Mouse (Mus musculus) adrenal gland, adult 8-10 months (tissue): Measurements from ENCODE around the gene Mgll. TPM values are rescaled to one million over a fixed set of nuclear protein-coding genes. Genes with fewer than 3 reads are reported as not detected.

Source experiments
- DNase-seq: peaks from one replicate; pipeline ENCODE4 v3.0.0; 2022
- total RNA-seq, 4 experiments: library from RNA; stranded (reverse); gene quantifications; 2 replicates each; pipeline ENCODE4 v1.2.4; 2022

Gene Mgll
- total RNA-seq, 4 experiments from 2014 or later, result 99.2 to 165 (median 135) TPM

DNA sequence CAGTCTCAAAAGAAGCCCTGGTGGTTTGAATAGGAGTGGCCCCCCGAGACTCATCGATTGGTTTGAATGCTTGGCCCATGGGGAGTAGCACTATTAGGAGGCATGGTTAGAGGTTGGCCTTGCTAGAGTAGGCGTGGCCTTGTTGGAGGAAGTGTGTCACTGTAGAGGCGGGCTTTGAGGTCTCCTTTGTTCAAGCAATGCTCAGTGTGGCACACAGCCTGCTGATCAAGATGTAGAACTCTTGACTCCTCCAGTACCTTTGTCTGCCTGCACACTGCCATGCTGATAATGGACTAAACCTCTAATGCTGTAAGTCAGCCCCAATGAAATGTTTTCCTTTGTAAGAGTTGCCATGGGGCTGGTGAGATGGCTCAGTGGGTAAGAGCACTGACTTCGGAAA lies 108.5 kb downstream of the Mgll start:
- no peak for DNase-seq

DNA sequence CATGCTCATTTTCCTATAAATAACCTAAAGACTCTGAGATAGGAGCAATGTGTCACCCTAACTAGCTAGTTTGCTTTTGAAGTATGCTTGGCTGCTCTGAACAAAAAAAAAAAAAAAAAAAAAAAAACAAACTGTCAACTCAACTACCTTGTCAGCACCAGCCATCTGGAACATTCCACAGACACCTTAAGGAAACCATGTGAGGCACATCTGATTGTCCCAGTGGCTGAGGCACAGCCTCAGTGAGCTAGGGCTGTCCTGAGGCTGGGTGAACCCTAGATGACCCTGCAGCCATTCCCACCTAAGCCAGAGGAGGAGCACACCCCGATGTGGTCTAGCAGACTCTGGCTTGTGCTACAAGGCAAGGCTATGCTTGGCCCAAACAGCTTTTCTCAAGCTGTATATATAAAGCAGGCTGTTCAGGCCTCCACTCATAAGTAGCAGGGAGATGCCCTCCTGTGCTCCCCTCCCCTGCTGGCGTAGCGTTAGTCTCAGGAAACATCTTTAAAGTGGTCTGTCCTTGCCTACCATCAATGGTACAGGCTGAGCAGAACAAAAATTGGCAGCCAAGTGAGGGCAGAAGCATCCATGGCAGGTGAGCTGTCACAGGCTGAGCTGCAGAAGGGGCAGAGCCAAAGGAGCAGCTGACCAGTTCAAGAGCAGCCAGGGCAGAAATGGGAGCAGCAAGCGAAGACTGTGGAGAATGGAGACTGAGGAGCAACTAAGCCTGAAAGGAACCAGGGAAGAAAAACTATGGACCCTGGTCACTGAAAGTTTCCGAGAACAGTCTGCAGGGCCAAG lies 109.3 kb downstream of the Mgll start:
- DNase-seq, result no peak

DNA sequence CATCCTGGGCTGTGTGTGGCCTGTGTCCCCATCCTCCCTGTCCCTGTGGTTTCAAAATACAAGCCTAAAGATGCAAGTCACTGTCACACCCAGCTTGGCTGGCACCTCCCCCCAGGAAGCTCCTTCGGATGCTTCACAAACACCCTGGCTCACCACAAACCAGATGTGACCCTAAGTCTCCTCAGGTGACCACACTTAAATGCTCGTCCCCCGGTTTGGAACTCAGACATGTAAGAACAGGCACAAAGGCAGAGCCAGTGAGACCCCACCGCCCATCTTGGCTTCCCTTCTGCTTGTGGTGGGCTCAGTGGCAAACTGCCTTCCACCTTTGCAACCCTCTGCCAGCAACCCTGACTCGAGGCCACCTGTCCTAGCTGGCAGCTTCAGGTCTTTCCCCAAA lies 110.8 kb downstream of the Mgll start:
- DNase-seq, result no peak

DNA sequence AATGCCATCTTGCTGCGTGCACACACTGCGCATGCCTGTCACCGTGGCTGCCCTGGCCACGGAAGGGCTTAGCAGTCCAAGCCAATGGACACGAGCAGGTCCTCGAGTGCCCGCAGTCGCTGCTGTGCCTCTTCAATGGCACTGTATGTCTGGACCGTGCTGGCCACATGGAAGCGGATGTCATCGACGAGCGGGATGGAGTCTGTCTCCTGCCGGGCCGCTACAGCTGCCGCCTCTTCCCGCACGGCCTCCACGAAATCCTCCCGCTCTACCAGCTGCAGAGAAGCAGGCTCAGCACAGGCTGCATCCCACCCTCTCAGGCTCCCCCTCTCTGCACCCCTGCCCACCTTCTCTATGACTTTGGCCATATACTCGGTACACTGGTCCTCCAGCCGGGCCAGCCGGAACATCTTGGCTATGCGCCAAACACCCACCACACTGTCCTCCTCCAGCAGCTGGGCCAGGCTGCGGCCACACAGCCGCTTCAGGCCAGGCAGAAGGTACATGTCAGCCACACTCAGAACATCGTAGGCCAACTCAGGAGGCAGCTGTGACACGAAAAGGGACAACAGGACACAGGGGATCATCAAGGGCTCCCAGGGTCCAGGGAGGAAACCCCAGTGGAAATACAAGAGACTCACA lies 112.1 kb downstream of the Mgll start:
- DNase-seq, result no peak

DNA sequence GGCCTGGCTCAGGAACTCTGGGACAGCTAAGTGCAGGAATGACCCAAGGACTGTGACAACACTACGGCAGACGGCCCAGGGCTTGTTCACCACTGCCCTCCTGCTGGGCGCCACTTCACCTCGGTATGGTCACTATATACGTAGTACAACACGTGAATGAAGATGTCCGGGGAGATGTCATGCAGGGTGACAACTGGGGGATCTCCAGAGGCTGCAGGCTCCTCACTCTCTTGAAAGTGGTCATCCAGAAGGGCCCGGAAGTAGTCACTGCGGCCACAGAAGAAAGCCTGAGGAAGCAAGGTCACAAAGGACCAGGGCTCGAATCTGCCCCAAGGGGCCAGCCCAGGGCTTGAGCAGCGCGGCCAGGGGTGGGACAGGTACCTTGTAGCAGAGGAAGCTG lies 113.8 kb downstream of the Mgll start:
- no peak for DNase-seq

DNA sequence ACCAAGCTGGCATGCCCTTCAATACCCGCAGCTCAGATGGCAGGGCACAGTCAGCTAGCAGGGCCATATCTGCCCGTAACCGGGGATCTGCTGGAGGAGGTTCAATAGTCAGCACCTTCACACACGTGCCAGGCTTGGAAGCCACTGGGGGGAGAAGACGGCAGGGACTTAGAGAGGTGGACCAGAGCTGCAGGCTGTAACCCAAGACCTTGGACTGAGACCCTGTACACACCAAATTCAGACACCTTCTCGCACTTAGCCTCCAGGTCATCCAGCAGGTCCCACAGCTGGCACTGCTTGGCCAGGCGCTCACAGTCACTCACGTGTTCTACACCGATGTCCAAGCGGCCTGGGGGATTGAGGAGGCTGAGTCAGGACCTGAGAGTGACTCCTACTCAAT lies 114.4 kb downstream of the Mgll start:
- no peak for DNase-seq

DNA sequence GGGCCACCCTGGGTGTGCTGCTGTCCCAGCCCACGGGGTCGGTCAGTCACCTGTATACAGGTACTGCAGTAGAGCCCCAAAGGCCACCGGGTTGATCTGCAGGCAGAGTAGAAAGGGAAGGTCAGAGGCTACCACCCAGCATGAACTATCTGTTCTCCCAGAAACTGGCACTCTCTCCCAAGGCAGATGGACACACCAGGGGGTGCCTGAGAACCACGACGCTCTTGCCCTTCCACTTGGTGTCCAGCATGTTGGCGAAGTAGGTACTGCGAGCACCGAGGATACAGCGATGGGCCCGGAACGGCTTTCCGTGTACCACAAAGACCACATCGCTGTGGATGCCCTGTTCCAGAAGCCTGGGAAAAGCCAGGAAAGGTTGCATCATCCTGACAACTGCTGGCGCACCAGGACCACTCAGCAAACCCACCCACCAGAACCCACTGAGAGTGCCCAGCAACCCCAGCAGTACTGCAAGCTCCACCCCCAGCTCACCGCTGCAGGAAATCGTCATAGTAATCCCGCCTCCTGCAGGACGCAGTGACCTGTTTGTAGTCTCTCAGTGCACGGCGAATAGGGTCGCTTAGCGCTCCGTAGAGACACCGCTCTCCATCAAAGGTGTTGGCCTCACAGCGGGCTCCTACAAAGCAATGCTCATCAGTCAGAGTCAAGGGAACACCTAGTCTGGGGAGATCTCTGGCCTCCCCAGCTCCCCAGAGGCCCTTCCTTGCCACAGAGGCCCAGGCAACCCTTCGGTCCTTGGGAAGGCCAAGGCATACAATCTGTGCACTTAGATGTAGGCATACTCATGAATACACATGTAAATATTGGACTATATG lies 115.1 kb downstream of the Mgll start:
- no peak for DNase-seq

DNA sequence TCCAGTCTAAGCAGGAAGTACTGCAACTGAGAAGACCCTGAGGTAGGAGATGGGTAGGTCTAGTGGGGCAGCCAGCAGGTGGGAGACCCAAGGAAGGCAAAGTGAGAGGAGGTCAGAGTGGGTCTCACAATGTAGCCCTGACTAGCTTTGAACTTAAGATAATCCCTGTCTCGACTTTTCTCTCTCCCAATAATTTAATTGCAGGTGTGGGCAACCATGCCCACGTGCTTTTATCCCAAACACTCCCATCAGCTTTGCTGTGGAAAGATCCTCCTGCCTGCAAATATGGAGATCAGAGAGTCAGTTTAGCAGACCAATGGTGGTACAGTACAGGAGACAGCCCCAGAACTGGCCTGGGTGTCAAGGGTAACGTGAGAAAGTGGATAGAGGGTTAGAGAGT lies 116.0 kb downstream of the Mgll start:
- DNase-seq, result no peak

DNA sequence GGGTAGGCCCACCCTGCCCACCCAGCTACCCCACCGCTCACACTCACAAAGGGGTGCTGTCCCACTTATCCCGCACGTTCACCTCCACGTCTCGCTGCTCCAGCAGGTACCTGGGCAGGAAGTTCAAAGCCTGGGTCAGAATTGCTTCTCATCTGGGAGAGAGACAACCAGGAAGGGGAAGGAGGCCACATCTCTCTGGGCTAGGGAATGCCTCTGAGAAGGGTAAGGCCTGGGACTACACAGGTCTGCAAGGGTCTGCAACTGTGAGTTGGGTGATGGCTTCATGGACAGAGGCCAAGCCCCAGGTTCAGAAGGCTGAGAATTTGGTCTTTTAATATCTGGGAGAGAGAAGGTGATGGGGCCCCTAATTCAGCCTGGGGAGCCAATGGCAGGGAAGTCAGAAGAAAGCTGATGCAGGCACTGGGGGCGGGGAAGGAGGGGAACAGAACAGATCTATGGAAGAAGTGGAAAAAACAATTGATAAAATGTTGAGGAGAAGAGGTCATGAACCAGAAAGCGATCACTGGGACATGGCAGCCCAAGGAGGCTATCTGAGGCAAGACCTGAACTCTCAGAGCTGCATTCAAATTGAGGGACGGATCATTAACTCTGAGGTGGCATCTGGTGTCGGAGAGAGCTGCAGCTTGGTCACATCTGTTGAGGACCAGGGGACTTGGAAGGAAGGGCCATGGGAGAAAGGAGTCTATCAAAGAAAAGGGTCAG lies 116.7 kb downstream of the Mgll start:
- no peak for DNase-seq

DNA sequence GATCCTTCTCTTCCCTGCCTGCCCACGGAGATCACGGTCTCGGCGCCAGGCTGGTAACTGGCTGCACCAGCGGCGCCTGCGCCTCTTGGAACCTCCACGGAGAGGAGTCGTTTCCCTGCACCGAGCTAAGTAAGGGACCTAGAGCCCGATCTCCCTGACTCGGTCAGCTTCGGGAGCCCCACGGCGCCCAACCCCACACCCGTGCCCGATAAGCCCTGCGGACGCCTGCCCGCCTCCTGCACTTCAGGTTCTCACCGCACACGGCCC lies 117.2 kb downstream of the Mgll start:
- no peak for DNase-seq

DNA sequence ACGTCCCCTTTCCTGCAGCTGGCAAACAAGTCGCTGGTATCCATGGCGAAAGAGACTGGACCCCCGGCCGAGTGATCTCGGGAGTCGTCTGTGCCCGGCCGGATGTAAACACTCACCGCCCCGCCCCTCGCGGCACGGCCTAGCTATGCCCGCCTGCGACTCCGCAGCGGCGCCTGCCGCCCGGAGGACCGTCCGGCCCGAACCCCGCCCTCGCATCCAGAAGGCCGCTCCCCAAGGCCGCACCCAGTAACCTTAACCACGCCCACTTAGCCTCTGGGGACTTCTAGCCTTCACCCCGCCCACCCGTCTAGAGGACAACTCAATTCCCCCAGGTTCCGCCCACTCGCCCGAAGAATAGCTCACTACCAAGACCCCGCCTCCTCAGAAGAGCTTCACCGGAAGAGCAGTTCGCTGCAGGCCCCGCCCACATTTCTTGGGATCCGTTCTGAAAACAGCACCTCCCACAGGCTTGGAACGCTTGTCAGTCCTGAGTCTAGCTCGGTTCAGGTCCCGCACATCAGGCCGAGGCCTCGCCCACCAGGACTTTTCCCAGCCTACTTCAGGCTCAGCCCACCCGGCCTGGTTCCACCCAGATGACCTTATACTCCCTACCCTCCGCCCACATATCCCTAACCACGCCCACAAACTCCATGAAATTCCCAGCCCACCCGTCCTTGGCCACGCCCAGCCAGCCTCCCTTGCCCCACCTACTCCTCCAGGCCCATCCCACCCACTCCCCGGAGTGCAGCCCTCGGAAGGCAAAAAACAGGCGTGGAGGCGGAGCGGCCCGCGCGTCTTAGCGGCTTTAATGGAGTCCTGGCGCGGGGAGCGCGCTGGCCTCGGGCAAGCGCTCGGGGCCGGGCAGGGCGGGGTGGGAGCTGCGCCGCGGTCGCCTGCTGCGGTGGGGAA lies 117.8 kb downstream of the Mgll start, which contains the start of gene Abtb1:
Abtb1 (minus strand) TSS at position 204 of the 909 bp plus-strand sequence.
- peak; percentile 100 for DNase-seq

DNA sequence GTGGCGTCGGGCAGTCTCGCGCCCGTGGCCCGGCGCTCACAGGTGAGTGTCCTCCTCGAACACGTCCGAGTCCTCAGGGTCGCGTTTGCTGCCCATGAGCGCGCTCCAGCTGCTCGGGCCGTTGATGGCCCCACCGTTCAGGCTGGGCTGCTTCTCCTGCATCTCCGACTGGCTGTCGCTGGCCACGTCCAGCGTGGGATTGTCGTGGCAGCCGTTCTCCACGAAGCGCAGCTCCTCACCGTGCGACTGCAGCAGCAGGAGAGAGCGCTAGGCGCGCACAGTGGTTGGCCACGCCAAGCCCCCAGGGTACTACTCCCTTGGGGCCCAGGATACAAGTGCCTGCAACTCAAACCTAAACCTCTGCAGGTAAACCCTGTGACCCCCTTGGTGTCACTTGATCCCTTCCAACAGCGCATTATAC lies 118.5 kb downstream of the Mgll start:
- no peak for DNase-seq

DNA sequence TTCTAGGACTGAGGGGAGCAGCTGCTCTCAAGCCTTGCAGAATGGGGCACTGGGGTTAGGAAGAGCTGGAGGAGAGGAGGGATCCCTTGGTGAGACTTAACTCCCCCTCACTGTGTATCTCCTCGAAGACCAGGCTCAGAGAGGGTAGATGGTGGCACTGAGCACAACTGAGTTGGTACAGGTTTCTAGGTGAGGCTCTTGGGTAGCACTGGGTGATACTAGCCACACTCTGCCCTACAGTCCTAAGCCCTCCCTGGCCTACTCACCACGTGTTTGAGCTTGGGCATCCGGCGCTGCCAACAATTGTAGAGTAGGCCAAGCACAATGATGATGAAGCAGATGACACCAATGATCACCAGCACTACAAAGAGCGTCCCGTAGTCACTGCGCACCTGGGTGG lies 119.0 kb downstream of the Mgll start:
- DNase-seq, result no peak

DNA sequence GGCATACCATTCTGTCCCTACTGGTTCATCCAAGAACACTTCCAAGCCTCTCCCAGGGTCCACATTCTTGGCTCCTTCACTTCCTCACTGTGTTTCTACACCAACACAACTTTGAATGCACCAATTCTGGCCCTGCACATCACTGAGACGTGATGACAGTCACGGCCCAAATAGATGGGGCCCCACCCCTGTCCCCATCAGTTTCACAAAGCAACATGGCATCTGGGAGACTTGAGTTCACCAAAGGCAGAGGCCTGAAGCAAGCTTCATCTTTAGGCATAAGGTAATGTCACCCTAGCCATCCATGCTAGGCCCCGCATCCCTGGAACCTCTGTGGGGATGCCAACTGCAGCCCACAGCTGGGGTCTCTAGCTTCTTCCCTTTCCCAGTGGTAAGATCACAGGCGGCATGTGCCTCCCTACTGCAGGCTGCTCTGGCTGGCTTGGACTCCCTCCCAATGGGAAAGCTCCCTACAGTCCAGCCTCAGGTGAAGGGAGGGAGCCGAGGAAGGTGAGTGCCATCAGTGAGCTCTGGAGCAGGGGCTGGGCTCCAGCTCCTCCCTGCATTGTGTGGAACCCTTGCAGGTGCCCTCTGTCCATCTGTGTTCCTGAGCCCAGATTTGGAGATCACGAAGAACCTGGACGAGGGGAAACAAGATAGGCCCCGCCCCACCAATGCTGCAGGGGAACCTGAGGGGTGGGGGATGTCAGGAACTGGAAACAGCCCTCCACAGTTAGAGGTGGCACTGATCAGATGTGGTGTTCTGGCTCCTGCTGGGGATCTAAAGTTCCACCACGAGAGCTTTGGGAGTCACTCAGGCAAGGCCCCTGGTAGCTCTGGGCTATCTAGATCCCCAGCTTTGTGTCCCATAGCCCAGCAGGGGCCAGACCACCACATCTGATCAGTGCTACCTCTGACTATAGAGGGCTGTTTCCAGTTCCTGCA lies 119.8 kb downstream of the Mgll start:
- no peak for DNase-seq

DNA sequence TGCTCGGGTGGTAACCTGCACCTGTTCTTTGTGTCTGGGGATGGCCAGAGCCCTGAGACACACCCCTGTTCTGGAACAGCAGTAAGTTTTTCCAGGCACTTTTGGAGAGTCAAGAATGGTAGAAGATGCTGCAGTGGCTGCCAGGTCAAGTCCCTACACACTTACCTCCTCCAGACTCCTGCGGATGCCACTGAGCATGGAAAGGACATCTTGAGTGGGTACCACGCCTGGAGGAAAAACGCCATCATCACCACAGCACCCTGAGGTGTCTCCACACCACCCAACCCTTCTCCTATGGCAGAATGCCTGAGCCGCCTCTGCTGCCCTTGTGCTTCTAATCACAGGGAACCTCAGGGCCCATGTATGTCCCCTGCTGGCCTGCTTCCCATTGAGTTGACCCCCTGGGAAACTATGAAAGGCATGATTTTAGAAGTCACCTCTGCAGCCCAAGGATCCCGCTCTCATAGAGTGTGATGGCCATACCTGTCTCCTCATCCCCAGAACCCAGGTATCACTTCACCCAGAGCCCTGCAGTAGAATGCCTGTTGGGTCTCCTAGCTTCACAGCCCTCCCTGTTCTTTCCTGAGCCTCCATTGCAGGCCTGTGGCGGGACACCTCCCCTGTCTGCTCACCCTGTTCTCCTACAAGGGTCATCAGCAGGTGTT lies 120.8 kb downstream of the Mgll start:
- no peak for DNase-seq

DNA sequence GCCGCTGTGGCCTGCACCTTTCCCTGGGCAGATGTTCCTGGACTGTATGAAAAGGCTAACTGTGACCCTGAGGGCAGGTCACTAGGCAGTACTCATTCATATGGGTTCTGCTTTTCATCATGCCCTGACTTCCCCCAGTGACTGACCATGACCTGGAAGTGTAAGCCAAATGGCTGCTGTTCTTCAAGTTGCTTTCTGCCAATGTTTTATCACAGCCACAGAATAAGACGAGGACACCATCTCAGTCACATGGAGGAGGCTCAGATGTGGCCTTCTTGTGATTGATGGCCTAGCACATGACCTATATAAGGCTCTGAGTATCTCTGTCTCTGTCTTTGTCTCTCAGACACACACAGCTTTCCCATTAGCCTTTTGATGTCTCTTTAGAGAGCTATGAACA lies 123.4 kb downstream of the Mgll start:
- no peak for DNase-seq

DNA sequence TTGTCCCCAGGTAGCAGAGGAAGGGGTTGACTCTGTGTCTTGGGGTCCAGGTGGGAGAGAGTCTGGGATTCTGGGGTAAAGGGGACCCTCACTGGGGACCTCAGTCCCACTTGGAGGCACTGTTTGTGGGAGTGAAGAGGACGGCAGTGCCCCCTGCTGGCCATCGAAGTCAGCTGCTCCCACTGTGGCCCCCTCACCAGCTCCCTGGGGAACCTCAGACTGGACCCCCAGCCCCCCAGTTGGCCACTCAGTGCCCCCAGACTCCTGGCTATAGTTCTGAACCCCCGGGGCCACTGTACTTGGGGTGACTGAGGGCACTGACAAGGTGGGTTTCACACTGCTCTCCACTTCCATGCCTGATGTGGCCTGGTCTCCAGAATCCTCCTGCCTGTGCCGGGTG lies 125.1 kb downstream of the Mgll start:
- no peak for DNase-seq

DNA sequence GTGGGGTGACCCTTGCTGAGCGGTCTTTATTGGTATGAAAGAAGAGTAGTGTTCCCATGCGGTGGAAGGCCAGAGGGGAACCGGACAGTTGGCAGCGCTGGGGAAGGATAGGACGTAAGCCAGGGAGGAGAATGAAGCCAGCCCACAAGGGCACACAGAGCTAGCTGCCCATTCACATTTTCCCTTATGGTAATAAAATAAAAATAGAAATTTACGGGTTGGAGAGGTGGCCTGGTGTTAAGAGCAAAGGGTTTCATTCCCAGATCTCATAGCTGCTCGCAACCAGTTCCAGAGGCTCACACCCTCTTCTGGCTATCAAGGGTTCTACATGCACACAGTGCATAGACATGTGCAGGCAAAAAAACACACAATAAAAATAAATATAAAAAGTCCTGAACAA lies 125.8 kb downstream of the Mgll start:
- no peak for DNase-seq

DNA sequence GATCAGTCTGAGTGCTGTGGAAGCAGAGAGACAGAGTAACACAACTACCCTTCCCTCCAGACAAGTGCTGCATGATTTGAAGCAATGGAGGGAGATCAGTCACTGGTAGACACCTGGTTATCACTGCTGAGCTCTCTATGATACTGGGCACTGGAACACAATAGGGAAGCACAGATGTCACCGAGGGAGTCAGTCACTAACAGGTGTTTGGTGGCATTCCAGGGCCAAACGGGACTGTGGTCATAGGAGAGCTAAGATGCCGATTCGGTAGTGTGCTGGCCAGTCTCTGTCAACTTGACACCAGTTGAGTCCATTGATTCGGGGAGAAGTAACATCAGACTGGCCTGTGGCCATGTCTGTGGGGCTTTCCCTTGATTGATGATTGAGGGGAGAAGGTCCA lies 130.3 kb downstream of the Mgll start:
- no peak for DNase-seq

DNA sequence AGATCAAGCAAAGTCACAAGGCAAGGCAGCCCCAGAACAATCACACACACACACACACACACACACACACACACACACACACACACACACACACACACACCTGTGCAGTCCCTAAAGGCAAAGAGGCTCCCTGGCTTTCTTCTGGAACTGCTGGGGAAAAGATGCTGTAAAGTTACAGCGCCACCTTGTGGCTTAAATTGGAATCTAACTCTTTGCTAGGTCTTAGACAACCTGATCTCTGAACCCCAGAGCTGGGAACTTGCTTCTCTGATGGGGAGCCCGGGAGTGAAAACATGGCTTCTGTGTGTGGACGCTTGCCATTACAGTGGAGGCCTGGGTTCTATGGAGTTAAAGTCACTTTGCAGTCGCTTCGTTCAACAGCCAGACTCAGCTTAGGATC lies 131.4 kb downstream of the Mgll start:
- no peak for DNase-seq
